Mouse (Mus musculus): ENCODE data around the gene Olfr1179. TPM values are rescaled to one million over a fixed set of nuclear protein-coding genes. Genes with fewer than 3 reads are reported as not detected.
"Not testable (repeated sequence)": the region's sequence is repeated elsewhere in the genome, so short reads cannot be mapped to it uniquely, and the experiment has no call there.

Gene Olfr1179
- polyA plus RNA-seq (2012; rRNA removed), result not detected in 2 replicates

DNA sequence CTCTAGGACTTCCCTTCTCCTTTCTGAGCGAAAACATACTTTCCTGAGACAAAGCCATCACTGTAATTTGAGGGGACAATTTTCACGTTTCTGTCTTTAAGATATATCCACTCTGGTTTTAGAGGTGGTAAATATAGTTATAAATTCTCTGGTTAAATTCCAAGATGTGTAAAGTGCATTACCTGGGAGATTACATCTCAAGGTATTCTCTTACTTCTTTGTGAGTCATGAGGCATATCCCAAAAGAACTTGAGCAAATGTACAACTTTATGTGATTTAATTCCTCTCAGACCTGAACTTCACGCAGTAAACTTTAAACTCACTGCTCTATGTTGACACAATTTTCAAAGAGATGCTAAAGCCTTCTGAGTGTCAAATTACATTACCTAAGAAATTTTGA is at the start of gene Olfr1179:
TSS of gene Olfr1179 (minus strand) at position 101 of the 400 bp plus-strand sequence.
- DNase-seq (ENCODE audit: low spot score), result no peak

DNA sequence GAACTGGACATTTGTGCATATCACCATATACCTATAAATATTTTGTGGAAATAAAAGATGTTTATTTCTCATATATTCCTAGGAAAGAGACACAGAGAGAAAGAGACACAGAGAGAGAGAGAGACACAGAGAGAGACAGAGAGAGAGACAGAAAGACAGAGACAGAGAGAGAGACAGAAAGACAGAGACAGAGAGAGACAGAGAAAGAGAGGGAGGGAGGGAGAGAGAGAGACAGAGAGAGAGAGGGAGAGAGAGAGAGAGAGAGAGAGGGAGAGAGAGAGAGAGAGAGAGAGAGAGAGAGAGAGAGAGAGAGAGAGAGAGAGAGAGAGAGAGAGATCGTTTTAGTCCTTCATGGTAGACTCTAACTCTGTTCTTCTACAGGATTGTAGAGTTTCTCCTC is 48.3 kb upstream of the Olfr1179 start, which contains the start of gene Olfr1183:
TSS of gene Olfr1183 (plus strand) at position 301 of the 400 bp plus-strand sequence.
- DNase-seq (ENCODE audit: low spot score), result not testable (repeated sequence)

DNA sequence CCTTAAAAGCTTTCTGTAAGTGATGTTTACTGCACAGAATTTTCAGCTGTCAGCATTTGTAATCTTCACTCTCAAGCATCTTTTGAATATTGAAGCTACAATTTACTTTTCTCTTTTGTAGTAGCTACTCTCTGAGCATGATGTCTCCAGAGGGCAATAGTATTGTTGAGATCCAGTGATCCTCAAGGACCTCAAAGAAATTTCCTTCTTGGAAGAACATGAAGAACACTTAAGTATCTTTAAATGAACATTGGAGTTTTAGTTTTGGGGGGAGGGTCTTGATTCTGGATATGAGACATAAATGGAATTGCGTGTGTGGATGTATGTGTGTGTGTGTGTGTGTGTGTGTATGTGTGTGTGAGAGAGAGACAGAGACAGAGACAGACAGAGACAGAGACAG is 42.8 kb upstream of the Olfr1179 start, which contains the start of gene Gm13757:
TSS of gene Gm13757 (minus strand) at position 101 of the 400 bp plus-strand sequence.
- DNase-seq (ENCODE audit: low spot score), result no peak

GRCm38 (mm10) chr2:88426071-88426470 is 19.8 kb upstream of the Olfr1179 start, which contains the start of gene Olfr1181:
Olfr1181 (minus strand) TSS chr2:88426171.
- no peak for DNase-seq (ENCODE audit: low spot score)

GRCm38 (mm10) chr2:88419051-88419450 is 12.8 kb upstream of the Olfr1179 start, which contains the start of gene Olfr1180:
Olfr1180 (minus strand) TSS chr2:88419151.
- no peak for DNase-seq (ENCODE audit: low spot score)

GRCm38 (mm10) chr2:88386762-88387161 is 19.5 kb downstream of the Olfr1179 start, which contains the start of gene Olfr1178:
Olfr1178 (plus strand) TSS chr2:88387062.
- no peak for DNase-seq (ENCODE audit: low spot score)

DNA sequence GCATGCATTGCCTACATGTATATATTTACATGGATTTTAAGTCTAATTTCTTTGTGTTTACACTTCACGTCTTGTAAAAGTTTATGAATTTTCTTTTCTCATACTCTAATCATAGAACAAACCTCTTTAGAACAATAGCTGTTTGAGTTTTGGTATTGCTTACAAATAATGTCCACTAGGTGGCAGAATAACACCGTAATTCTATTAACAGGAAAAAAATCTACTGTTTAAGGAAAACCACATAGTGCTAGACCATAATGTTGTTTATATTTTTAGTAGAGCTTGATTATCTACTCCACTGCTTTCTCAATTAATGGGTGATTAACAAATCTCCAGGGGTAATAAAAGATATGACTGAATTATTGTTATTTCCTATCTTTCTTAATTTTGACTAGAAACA is 49.9 kb downstream of the Olfr1179 start:
- DNase-seq (ENCODE audit: low spot score), result no peak

Other genes with a start within 250 kb of the Olfr1179 start
- not detected in 2 replicates for gene Olfr1168, start 224.6 kb downstream of the Olfr1179 start, polyA plus RNA-seq (2012; rRNA removed)
- not detected in 2 replicates for gene Olfr1170, start 178.1 kb downstream of the Olfr1179 start, polyA plus RNA-seq (2012; rRNA removed)
- gene Olfr1173, start 126.6 kb downstream of the Olfr1179 start, polyA plus RNA-seq (2012; rRNA removed), result not detected in 2 replicates
- gene Olfr1174-ps, start 91.3 kb downstream of the Olfr1179 start, polyA plus RNA-seq (2012; rRNA removed), result not detected in 2 replicates
- not detected in 2 replicates for gene Olfr1175-ps, start 79.2 kb downstream of the Olfr1179 start, polyA plus RNA-seq (2012; rRNA removed)
- not detected in 2 replicates for gene Olfr1176, start 69.7 kb downstream of the Olfr1179 start, polyA plus RNA-seq (2012; rRNA removed)
- gene Olfr1177-ps, start 60.0 kb downstream of the Olfr1179 start, polyA plus RNA-seq (2012; rRNA removed), result not detected in 2 replicates
- not detected in 2 replicates for gene Olfr1178, start 19.4 kb downstream of the Olfr1179 start, polyA plus RNA-seq (2012; rRNA removed)
- gene Olfr1180, start 12.7 kb upstream of the Olfr1179 start, polyA plus RNA-seq (2012; rRNA removed), result not detected in 2 replicates
- gene Olfr1181, start 19.7 kb upstream of the Olfr1179 start, polyA plus RNA-seq (2012; rRNA removed), result not detected in 2 replicates
- not detected in 2 replicates for gene Gm13757, start 42.7 kb upstream of the Olfr1179 start, polyA plus RNA-seq (2012; rRNA removed)
- not detected in 2 replicates for gene Olfr1183, start 48.4 kb upstream of the Olfr1179 start, polyA plus RNA-seq (2012; rRNA removed)
- gene Olfr1184, start 77.1 kb upstream of the Olfr1179 start, polyA plus RNA-seq (2012; rRNA removed), result not detected in 2 replicates
- gene Olfr1185-ps1, start 86.9 kb upstream of the Olfr1179 start, polyA plus RNA-seq (2012; rRNA removed), result not detected in 2 replicates
- gene Olfr1186, start 112.1 kb upstream of the Olfr1179 start, polyA plus RNA-seq (2012; rRNA removed), result not detected in 2 replicates
- not detected in 2 replicates for gene Olfr1188, start 150.5 kb upstream of the Olfr1179 start, polyA plus RNA-seq (2012; rRNA removed)
- gene Olfr1189, start 180.0 kb upstream of the Olfr1179 start, polyA plus RNA-seq (2012; rRNA removed), result not detected in 2 replicates
- not detected in 2 replicates for gene Olfr1191-ps1, start 234.1 kb upstream of the Olfr1179 start, polyA plus RNA-seq (2012; rRNA removed)
- gene Olfr1192-ps1, start 242.1 kb upstream of the Olfr1179 start, polyA plus RNA-seq (2012; rRNA removed), result not detected in 2 replicates